Mouse (Mus musculus) thymus, adult 2 months (tissue): ENCODE data around the gene Rpl22. TPM values are rescaled to one million over a fixed set of nuclear protein-coding genes. Genes with fewer than 3 reads are reported as not detected.

ENCODE experiments used
- DNase-seq: peaks from one replicate; pipeline ENCODE4 v3.0.0; 2021
- H3K27ac ChIP-seq: fragments of 200-500 bp; 2 replicates; pipeline ENCODE4 v1.5.1; 2012; ENCODE audit warnings: low read length, control low read depth; ENCODE audit not compliant: control insufficient read depth, insufficient read depth
- H3K27me3 ChIP-seq: fragments of 200-500 bp; 2 replicates; pipeline ENCODE4 v1.6.1; 2012; ENCODE audit warnings: mild to moderate bottlenecking, low read length, moderate library complexity, mixed read lengths; ENCODE audit not compliant: control insufficient read depth, insufficient read depth
- H3K36me3 ChIP-seq: fragments of 200-500 bp; 2 replicates; pipeline ENCODE4 v1.6.1; 2012; ENCODE audit warnings: mild to moderate bottlenecking, low read length, moderate library complexity; ENCODE audit not compliant: control insufficient read depth, insufficient read depth
- H3K4me1 ChIP-seq: fragments of 200-500 bp; replicated peaks from 2 replicates; pipeline ENCODE4 v1.6.1; 2012; ENCODE audit warnings: low read length; ENCODE audit not compliant: control insufficient read depth, insufficient read depth
- H3K4me3 ChIP-seq: fragments of 200-500 bp; 2 replicates; pipeline ENCODE4 v1.5.1; 2012; ENCODE audit warnings: mild to moderate bottlenecking, low read length, control low read depth, moderate library complexity; ENCODE audit not compliant: control insufficient read depth, insufficient read depth
- CTCF ChIP-seq: fragments of 200-500 bp; IDR thresholded peaks from 2 replicates; pipeline ENCODE4 v1.5.1; 2012; ENCODE audit warnings: mild to moderate bottlenecking, control low read depth, low read length, moderate library complexity, borderline replicate concordance; ENCODE audit not compliant: control insufficient read depth, poor library complexity, insufficient read depth; ENCODE audit errors: extremely low read depth
- POLR2A ChIP-seq: fragments of 200-500 bp; IDR thresholded peaks from 2 replicates; pipeline ENCODE4 v1.6.1; 2012; ENCODE audit warnings: mild to moderate bottlenecking, low read length, control low read depth, moderate library complexity; ENCODE audit not compliant: control insufficient read depth, poor library complexity, insufficient read depth; ENCODE audit errors: extremely low read depth
- WGBS: fragments of 180-500 bp; shearing (Covaris S2); methylation state at CpG from one replicate; pipeline ENCODE4 v1.1.7; 2018; 5-methylcytosine and 5-hydroxymethylcytosine counted together
- polyA plus RNA-seq: library from polyadenylated mRNA; depleted of rRNA; stranded (reverse); fragments of >200 nt; gene quantifications from 2 replicates; pipeline ENCODE4 v1.2.3, GENCODE M21; 2012; rRNA removed

The Rpl22 gene
- polyA plus RNA-seq, 1 experiment: 60.3 TPM

DNA sequence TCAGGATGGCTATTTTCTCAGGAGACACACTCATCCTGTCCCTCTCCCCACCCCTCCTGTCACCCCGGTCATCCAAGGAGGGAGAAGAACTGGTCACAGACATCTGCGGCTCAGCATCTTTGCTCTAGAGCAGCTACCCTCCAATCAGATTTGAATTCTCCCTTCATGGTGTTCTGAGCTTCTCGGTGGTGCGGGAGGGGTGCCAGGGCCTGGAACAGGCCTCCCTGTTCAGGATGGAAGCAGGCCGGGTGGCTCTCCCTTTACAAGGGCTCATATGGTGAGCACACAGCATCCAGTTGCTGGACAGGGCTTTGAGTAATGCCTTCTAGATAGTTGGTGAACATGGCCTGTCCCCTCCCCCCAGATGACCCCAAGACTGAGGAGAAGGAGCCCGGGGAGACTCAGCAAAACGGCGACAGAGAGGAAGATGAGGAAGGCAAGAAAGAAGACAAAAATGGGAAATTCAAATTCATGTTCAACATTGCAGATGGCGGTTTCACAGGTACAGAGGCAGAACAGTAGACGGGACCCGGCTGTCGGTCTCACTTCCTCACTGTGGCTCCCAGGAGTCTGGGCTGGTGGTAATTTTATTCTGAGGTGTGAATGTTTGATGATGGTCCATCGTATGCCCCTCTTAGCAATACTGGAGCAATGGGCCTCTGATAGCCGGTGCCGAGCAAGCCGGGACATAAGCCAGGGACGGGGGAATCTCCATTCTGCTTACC, 57.1 kb downstream of the Rpl22 start:
- TF ChIP-seq CTCF (no peak), POLR2A (no peak)
- DNase-seq: no peak
- Histone ChIP-seq H3K27me3 (no peaks in the 10 kb centered on the region), H3K4me1 (no peaks in the 10 kb centered on the region), H3K4me3 (no peak overlapping the region), H3K27ac (no peak overlapping the region), H3K36me3 (no peaks in the 10 kb centered on the region)
- 84% methylated on average over 17 of the region's 17 CpGs for WGBS

Other genes starting within 250 kb of the Rpl22 start
- gene Tnfrsf25, start 209.8 kb upstream of the Rpl22 start, polyA plus RNA-seq: 19.9 and 20.6 TPM in 2 replicates
- 5.7 and 6.5 TPM in 2 replicates for gene Espn, start 173.4 kb upstream of the Rpl22 start, polyA plus RNA-seq
- gene Hes2, start 166.9 kb upstream of the Rpl22 start, polyA plus RNA-seq: 0.07 and 0.20 TPM in 2 replicates
- 56.6 and 80.8 TPM in 2 replicates for gene Acot7, start 147.6 kb upstream of the Rpl22 start, polyA plus RNA-seq
- 5.3 and 5.5 TPM in 2 replicates for gene Gpr153, start 51.5 kb upstream of the Rpl22 start, polyA plus RNA-seq
- gene Hes3, start 34.1 kb upstream of the Rpl22 start, polyA plus RNA-seq: 0.19 and 0.28 TPM in 2 replicates
- gene Icmt, start 28.5 kb upstream of the Rpl22 start, polyA plus RNA-seq: 42.6 and 48.1 TPM in 2 replicates
- 0.57 and 10.2 TPM in 2 replicates for gene Rnf207, start 6.7 kb upstream of the Rpl22 start, polyA plus RNA-seq
- 0.11 and 0.16 TPM in 2 replicates for gene Chd5, start 12.9 kb downstream of the Rpl22 start, polyA plus RNA-seq
- 3.6 and 4.6 TPM in 2 replicates for gene Nphp4, start 151.0 kb downstream of the Rpl22 start, polyA plus RNA-seq
- 67.3 and 82.6 TPM in 2 replicates for gene Kcnab2, start 152.1 kb downstream of the Rpl22 start, polyA plus RNA-seq